Mouse (Mus musculus) liver, postnatal 0 days (tissue): ENCODE results near the gene Grin3b.

Experiments
- CTCF ChIP-seq: sonication (generic); IDR thresholded peaks from 2 replicates; pipeline ENCODE4 v1.5.1; 2016; ENCODE audit warnings: antibody characterized with exemption, low read depth
- EP300 ChIP-seq: IDR thresholded peaks from 2 replicates; pipeline ENCODE4 v1.6.1; 2016; ENCODE audit warnings: antibody characterized with exemption, low read depth, mild to moderate bottlenecking

DNA sequence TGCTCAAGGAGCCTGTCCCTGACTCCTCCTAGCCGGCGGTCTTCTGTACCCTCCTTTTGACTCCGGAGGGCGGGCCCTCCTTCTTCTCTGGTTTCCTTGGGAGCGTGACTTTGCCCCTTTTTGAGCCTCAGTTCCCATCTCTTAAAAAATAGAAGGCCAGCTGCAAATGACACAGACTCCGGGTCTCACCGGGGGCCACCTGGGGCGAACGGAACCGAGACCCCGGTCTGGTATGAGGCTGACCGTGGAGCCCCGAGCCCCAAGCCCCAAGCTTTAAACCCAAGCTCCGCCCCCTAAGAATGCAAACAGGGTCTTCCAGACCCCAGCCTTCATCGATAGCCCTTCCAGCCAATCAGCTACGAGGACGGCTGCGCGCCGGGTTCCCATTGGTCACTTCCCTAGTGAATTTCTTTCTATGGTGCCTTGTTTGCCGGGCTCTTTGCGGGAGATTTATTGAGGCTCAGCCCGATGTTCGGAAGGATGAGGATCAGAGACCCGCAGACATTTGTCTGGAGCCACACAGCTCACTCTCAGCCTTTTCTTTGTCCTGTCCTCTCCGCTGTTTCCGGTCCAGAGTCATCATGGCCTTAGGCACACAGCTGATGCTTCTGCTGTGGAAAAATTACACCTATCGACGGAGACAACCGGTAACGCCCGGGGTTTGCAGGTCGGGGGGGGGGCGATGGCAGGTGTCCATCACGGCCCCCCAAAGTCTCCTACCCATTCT, 26.7 kb downstream of the Grin3b start:
- TF ChIP-seq CTCF (no peak), EP300 (no peak)
